Mouse (Mus musculus) ES-E14 (cell line): Measurements from ENCODE around the gene Nhp2. TPM values are rescaled to one million over a fixed set of nuclear protein-coding genes. Genes with fewer than 3 reads are reported as not detected.

Experiments used
- DNase-seq: peaks from one replicate; pipeline ENCODE4 v3.0.0-alpha.2; 2013; ENCODE audit warnings: low read depth, low spot score
- H3K27ac ChIP-seq: 2 replicates; pipeline ENCODE4 v1.5.1; 2012; ENCODE audit warnings: low read depth, mild to moderate bottlenecking, low read length, moderate library complexity, mixed read lengths; ENCODE audit not compliant: poor library complexity, insufficient read depth, severe bottlenecking
- H3K36me3 ChIP-seq: 2 replicates; pipeline ENCODE4 v1.6.1; 2012; ENCODE audit warnings: mild to moderate bottlenecking, low read length, moderate library complexity, mixed read lengths; ENCODE audit not compliant: control insufficient read depth, poor library complexity, insufficient read depth, severe bottlenecking
- H3K4me1 ChIP-seq, 2 experiments: fragments of 150-350 bp in 1 of 2; sonication (generic) in 1 of 2; 2 replicates each; pipeline ENCODE4 v1.6.1; 2012; ENCODE audit warnings: low read length in 2 of 2, mild to moderate bottlenecking in 1 of 2, mixed read lengths in 1 of 2; ENCODE audit not compliant: control insufficient read depth in 2 of 2, insufficient read depth in 2 of 2, poor library complexity in 1 of 2
- H3K4me3 ChIP-seq, 2 experiments: fragments of 150-350 bp in 1 of 2; sonication (generic) in 1 of 2; 2 replicates each; pipeline ENCODE4 v1.5.1; 2012; ENCODE audit warnings: low read length in 2 of 2, low read depth in 1 of 2, mild to moderate bottlenecking in 1 of 2, mixed read lengths in 1 of 2; ENCODE audit not compliant: insufficient read depth in 1 of 2, poor library complexity in 1 of 2, severe bottlenecking in 1 of 2
- H3K9ac ChIP-seq: 2 replicates; pipeline ENCODE4 v1.6.1; 2012; ENCODE audit warnings: low read depth, mild to moderate bottlenecking, low read length, mixed read lengths; ENCODE audit not compliant: poor library complexity, insufficient read depth, severe bottlenecking
- H3K9me3 ChIP-seq: fragments of 150-350 bp; sonication (generic); 2 replicates; pipeline ENCODE4 v1.6.1; 2012; ENCODE audit warnings: low read depth, mild to moderate bottlenecking, low read length; ENCODE audit not compliant: control insufficient read depth, insufficient read depth
- CHD2 ChIP-seq: IDR thresholded peaks from 2 replicates; pipeline ENCODE4 v1.6.1; 2014; ENCODE audit warnings: mild to moderate bottlenecking, low read depth, low read length, inconsistent platforms
- HCFC1 ChIP-seq: IDR thresholded peaks from 2 replicates; pipeline ENCODE4 v1.6.1; 2012; ENCODE audit warnings: low read length, inconsistent platforms, borderline replicate concordance; ENCODE audit not compliant: insufficient read depth
- MAFK ChIP-seq: IDR thresholded peaks from 2 replicates; pipeline ENCODE4 v1.6.1; 2014; ENCODE audit warnings: mild to moderate bottlenecking, low read depth, low read length, inconsistent platforms; ENCODE audit not compliant: insufficient read depth
- ZC3H11A ChIP-seq: IDR thresholded peaks from 2 replicates; pipeline ENCODE4 v1.6.1; 2012; ENCODE audit warnings: low read depth, mild to moderate bottlenecking, inconsistent platforms, low read length, borderline replicate concordance
- ZNF384 ChIP-seq: IDR thresholded peaks from 2 replicates; pipeline ENCODE4 v1.6.1; 2012; ENCODE audit warnings: low read depth, low read length, inconsistent platforms
- in situ Hi-C, 2 experiments: fragments of 600-800 bp; cut with MboI; formaldehyde crosslinking; loops; one replicate each; pipeline ENCODE4 v1.15.1; 2025; ENCODE audit warnings: low sequenced_read_pairs in 2 of 2, inconsistent platforms in 1 of 2; ENCODE audit not compliant: unreplicated experiment in 2 of 2
- total RNA-seq: library from RNA; depleted of rRNA; stranded (reverse); fragments of 300-350 nt; gene quantifications from 2 replicates; pipeline ENCODE4 v1.2.3, GENCODE M21; 2012

Nhp2 gene
- total RNA-seq, 1 experiment = 452 TPM

DNA sequence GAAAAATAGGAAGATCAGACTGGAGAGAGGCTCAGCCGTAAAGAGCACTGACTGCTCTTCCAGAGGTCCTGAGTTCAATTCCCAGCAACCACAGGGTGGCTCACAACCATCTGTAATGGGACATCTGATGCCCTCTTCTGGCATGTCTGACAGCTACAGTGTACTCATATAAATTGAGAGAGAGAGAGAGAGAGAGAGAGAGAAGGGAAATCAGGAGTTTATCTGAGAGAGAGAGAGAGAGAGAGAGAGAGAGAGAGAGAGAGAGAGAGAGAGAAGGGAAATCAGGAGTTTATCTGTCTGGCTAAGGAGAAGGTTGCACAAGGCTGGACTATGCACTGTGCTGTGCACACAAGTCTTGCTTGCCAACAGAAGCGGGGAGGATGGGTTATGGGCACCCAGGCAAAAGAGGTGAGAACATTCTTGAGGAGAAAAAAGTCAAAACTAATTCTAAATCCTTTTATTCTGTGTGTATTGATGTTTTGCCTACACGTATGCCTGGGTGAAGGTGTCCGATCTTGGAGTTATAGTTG lies 33.4 kb downstream of the Nhp2 start:
- TF ChIP-seq ZNF384 = no peak
- TF ChIP-seq ZC3H11A = no peak
- no peak for TF ChIP-seq HCFC1
- TF ChIP-seq CHD2 = no peak
- no peak for TF ChIP-seq MAFK
- no peak overlapping the region for H3K9ac ChIP-seq
- no peak overlapping the region for H3K27ac ChIP-seq
- in situ Hi-C loops = no loop called here
- H3K36me3 ChIP-seq = peaks cover 31% of the 10 kb centered on the region
- H3K9me3 ChIP-seq = no peaks in the 10 kb centered on the region
- H3K4me3 ChIP-seq = no peak overlapping the region
- H3K4me1 ChIP-seq = peaks cover 5 to 11% of the 10 kb centered on the region in 2 experiments; a peak in 3 of 4 replicates
- no peak for DNase-seq

GRCm38 (mm10) chr11:51653736-51654135 lies 34.2 kb downstream of the Nhp2 start:
- peaks cover 1 to 9% of the 10 kb centered on the region in 2 experiments; a peak in 3 of 4 replicates for H3K4me1 ChIP-seq
- H3K36me3 ChIP-seq = peaks cover 31% of the 10 kb centered on the region
- H3K27ac ChIP-seq = no peak overlapping the region
- in situ Hi-C loops = no loop called here
- no peaks in the 10 kb centered on the region for H3K9me3 ChIP-seq
- TF ChIP-seq HCFC1 (no peak), ZNF384 (no peak), MAFK (no peak), CHD2 (no peak), ZC3H11A (no peak)
- no peak for DNase-seq
- H3K4me3 ChIP-seq = no peak overlapping the region
- no peak overlapping the region for H3K9ac ChIP-seq

GRCm38 (mm10) chr11:51654891-51655290 lies 35.4 kb downstream of the Nhp2 start:
- peaks cover under 1 to 11% of the 10 kb centered on the region in 2 experiments; a peak in 3 of 4 replicates for H3K4me1 ChIP-seq

GRCm38 (mm10) chr11:51656798-51657521 lies 37.4 kb downstream of the Nhp2 start:
- Histone ChIP-seq H3K4me1 (peaks cover 0 to 15% of the 10 kb centered on the region in 2 experiments; a peak in 3 of 4 replicates), H3K27ac (no peak overlapping the region), H3K4me3 (no peak overlapping the region), H3K9me3 (no peaks in the 10 kb centered on the region), H3K9ac (no peak overlapping the region; the same call in 1 of the 2 replicates), H3K36me3 (peaks cover 31% of the 10 kb centered on the region)
- DNase-seq = no peak
- in situ Hi-C loops = no loop called here
- TF ChIP-seq ZNF384 = no peak
- TF ChIP-seq HCFC1 = no peak
- no peak for TF ChIP-seq ZC3H11A
- no peak for TF ChIP-seq CHD2
- no peak for TF ChIP-seq MAFK

More at GRCm38 (mm10) chr11:51654891-51655290, 35.4 kb downstream of the Nhp2 start:
- Histone ChIP-seq H3K9me3 (no peaks in the 10 kb centered on the region), H3K36me3 (peaks cover 31% of the 10 kb centered on the region), H3K4me3 (no peak overlapping the region), H3K27ac (no peak overlapping the region), H3K9ac (no peak overlapping the region)
- no peak for DNase-seq
- no peak for TF ChIP-seq MAFK
- in situ Hi-C loops = no loop called here

DNA sequence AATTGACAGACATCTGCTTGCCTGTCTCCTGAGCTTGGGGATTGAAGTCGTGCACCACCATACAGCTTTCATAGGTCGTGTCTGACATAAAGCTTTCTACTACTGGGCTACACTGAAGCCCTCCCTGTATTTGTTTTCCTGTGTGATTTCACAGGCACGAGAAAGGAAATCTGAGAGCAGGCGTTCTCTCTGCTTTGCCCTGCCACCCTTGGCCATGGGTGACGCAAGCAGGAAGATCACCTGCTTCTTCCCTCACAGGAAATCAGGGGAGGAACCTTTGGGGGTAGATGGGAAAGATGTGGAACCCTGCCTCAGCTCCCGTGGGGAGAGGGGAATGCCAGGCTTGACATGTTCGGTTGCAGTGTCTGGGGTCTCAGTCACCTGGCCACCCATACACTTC lies 38.8 kb downstream of the Nhp2 start:
- Histone ChIP-seq H3K36me3 (peaks cover 31% of the 10 kb centered on the region), H3K4me3 (no peak overlapping the region), H3K27ac (no peak overlapping the region), H3K4me1 (peaks cover 0 to 14% of the 10 kb centered on the region in 2 experiments; a peak in 3 of 4 replicates), H3K9me3 (no peaks in the 10 kb centered on the region), H3K9ac (no peak overlapping the region)
- in situ Hi-C loops = no loop called here
- TF ChIP-seq CHD2 = no peak
- no peak for DNase-seq
